Comparison of ENCODE assay signal across 28 mouse cellular contexts in genomic region chr9:58317381-58317780, GRCm38 (mm10). TPM values are rescaled to one million over a fixed set of nuclear protein-coding genes. Genes with fewer than 3 reads are reported as not detected.
"Had no signal": no experiment of that assay in that cellular context is flagged by ENCODE, and none has a peak within 500 bp of the region (broad histone marks: within the 10 kb centered on the region; RNA-seq: fewer than 3 reads in every experiment).

No protein-coding gene starts in this region.

- H3K9ac ChIP-seq: liver, embryonic 12.5 days; liver, embryonic 15.5 days; midbrain, embryonic 13.5 days had no signal

- ATAC-seq: intestine, embryonic 16.5 days; liver, embryonic 12.5 days; midbrain, embryonic 13.5 days; midbrain, embryonic 16.5 days had no signal

- H3K36me3 ChIP-seq: liver, embryonic 12.5 days; liver, embryonic 15.5 days; midbrain, embryonic 10.5 days; midbrain, embryonic 13.5 days had no signal

- H3K27ac ChIP-seq: layer of hippocampus, adult 2 months; left cerebral cortex, adult 2 months; liver, embryonic 12.5 days; liver, embryonic 15.5 days; midbrain, embryonic 13.5 days had no signal

- H3K4me2 ChIP-seq: liver, embryonic 12.5 days; liver, embryonic 15.5 days; midbrain, embryonic 13.5 days had no signal

- DNase-seq: kidney, adult 18-20 months; kidney, adult 9 months; kidney, postnatal 14 days; layer of hippocampus, postnatal 36 days; liver; lung, adult 2 months; thymus, adult 18-20 months; thymus, postnatal 36 days had no signal

- H3K4me3 ChIP-seq: layer of hippocampus, adult 2 months; left cerebral cortex, adult 2 months; liver, embryonic 12.5 days; liver, embryonic 15.5 days; megakaryocyte, embryonic 14.5 days; midbrain, embryonic 10.5 days; midbrain, embryonic 13.5 days; myocyte had no signal

- H3K9me3 ChIP-seq: liver, embryonic 12.5 days; liver, embryonic 15.5 days; midbrain, embryonic 10.5 days; midbrain, embryonic 13.5 days had no signal

RNA-seq across cellular contexts. Expression of gene Loxl1, which starts 4.4 kb away (rescaled TPM):
- total RNA-seq: monocyte, adult 5-6 weeks had no signal

RNA-seq across cellular contexts. Expression of gene Tbc1d21, which starts 52.9 kb away (rescaled TPM):
- total RNA-seq: layer of hippocampus, adult 2 months; layer of hippocampus, postnatal 10 days; layer of hippocampus, postnatal 36 days; left cerebral cortex, adult 2 months; left cerebral cortex, postnatal 10 days; left cerebral cortex, postnatal 36 days; monocyte, adult 5-6 weeks had no signal
- polyA plus RNA-seq: intestine, embryonic 16.5 days; kidney, embryonic 16.5 days; liver, embryonic 12.5 days; liver, embryonic 15.5 days; lung, adult 2 months; midbrain, embryonic 10.5 days; midbrain, embryonic 13.5 days; midbrain, embryonic 16.5 days; neural tube, embryonic 11.5 days; neural tube, embryonic 14.5 days; small intestine, adult 2 months; spleen, adult 2 months; urinary bladder, adult 2 months had no signal
